Mouse (Mus musculus): ENCODE measurements around the gene Unk.
"Not testable (repeated sequence)": the region's sequence is repeated elsewhere in the genome, so short reads cannot be mapped to it uniquely, and the experiment has no call there.

The Unk gene

DNA sequence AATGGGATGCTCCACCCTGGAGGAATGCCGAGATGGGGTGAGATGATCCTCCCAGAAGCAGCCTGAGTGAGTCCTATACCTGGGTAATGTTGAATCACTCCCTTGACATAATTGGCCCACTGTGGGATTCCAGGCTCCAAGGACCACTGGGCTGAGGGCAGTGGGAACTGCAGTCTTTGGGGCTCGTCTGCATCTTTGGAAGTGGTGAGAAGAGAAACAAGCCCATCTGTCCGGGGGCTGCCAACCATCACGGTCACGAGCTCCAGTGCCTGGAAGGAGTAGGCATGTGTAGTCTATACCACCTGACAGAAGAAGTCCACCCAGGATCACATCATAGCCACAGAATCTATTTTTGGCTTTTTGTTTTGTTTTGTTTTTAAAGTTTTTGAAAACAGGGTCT, 19.2 kb upstream of the Unk start:
- no peak for DNase-seq (ENCODE audit: low spot score)

DNA sequence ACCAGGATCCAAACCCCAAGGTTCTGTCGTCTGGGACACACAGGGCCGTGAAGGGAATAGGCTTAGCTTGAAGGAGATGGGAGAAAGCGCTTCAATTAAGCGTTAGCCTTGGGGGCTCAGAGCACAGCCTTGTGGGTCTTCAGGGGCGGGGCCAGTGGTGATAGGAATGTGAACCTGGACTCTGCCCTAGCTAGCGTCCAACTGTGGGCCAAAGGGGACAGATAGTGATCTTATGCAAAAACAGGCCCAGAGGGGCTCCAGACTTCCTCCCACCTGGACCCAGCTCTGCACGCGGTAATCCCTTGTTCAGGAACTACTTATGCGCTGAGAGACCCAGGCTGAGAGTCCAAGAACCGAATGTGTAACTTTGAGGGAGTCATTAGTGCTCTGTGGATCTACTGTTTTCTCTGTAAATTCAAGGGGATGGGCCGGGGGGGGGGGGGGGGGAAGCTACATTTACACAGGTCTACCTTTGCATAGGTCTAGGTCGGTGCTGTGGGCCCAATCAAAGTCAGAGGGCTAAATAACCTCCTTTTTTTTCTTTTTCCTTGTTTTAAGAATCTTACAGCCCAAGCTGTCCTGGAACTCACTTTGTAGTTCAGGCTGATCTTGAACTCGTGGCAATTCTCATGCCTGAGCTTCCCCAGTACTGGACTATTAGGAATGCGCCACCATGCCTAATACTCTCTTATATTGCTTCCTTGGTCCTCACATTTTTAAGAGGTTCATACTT, 18.4 kb upstream of the Unk start:
- DNase-seq (ENCODE audit: low spot score): no peak

DNA sequence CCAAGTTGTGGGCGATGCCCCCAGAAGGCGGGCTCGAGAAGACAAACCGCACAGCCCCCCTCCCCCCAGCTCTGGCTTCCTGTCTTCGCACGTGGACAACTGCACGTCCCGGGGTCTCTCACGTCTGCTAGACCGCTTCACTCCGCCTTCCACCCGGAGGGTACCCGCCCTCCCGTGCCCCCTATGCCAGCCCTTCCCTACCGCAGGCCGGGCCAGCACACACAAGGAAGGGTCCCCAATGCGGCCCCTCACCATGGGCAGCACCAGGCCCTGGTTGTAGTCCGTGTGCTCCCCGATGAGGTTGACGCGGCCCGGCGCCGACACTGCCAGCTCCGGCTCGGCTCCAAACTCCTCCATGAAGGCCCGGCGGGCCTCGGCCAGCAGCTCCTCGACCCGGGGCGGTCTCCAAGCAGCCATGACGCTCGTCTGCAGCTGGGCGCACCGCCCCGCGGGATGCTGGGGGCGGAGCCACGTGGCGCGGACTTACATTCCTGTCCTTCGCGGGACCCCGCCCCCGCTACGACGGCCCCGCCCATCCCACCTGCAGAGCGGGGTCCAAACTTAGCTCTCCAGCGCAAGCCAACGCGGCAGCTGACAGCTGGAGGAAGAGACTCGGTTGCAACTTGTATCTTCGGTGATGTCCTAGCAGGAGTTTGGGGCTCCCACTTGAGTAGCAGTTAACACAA, 17.7 kb upstream of the Unk start, which contains the start of gene Galk1:
Gene Galk1 (minus strand): TSS at position 458 of the 686 bp plus-strand sequence.
- peak; percentile 86 for DNase-seq (ENCODE audit: low spot score)

DNA sequence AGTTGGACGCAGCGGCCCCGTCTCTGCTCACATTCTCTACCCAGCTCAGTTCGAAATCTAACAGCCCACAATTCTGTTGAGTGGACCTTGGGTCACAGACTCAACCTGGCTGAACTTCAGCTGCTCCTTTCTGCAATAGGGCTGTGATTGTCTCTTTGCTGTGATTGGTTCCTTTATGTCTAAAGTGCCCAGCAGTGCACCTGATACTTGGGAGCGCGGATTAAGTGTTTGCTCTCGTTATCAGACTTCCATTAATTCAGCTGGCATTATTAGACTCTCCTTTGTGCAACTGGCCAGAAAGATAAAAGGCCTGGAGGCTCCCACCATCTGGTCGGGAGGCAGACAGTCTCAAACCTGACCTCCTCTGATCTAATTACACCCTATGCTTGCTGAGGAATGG, 15.3 kb upstream of the Unk start:
- DNase-seq (ENCODE audit: low spot score): no peak

DNA sequence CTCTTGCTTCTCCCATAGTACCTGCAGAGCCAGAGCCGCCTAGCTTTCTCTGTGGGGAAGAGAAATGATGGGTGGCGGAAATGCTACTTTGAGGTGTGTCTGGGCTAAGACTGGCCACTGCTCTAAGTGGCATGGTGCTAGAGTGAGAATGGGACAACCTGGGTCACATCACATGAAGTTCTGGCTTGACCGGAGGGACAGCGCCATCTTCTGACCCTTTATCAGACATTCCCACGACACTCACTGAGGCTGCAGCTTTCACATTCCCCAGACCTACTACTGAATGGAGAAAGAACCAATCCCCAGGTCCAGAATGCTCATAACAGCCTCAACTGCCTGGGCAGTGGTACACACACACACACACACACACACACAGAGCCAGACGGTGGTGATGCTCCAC, 12.0 kb upstream of the Unk start:
- no peak for DNase-seq (ENCODE audit: low spot score)

DNA sequence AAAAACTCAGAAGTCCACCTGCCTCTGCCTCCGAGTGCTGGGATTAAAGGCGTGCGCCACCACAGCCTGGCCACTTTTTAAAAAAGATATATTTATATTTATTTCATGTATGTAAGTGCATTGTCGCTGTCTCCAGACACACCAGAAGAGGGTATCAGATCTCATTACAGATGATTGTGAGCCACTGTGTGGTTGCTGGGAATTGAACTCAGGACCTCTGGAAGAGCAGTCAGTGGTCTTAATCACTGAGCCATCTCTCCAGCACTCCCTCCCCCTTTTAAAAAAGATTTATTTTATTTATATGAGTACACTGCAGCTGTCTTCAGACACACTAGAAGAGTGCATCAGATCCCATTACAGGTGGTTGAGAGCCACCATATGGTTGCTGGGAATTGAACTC, 11.3 kb upstream of the Unk start:
- DNase-seq (ENCODE audit: low spot score): not testable (repeated sequence)

DNA sequence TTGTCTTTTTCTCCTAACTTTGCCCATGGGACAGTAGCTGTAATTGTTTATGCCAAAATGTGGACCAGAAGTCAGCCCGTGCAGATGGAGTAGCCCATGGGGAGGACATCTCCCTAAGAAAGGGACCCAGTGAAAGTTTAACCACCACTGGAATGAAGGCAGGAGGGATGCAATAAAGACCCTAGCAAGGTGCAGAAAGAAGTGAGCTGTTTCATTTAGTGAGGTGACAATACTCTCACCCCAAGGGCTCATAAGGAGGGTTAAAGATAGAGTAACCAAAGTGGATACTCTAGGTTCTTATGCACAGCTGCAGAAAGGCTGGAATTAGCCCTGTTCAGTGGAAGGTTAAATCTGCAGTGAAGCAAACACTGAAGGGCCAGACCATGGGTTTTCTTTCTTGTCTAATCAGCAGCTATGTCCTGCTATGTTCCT, 10.7 kb upstream of the Unk start:
- DNase-seq (ENCODE audit: low spot score): no peak

DNA sequence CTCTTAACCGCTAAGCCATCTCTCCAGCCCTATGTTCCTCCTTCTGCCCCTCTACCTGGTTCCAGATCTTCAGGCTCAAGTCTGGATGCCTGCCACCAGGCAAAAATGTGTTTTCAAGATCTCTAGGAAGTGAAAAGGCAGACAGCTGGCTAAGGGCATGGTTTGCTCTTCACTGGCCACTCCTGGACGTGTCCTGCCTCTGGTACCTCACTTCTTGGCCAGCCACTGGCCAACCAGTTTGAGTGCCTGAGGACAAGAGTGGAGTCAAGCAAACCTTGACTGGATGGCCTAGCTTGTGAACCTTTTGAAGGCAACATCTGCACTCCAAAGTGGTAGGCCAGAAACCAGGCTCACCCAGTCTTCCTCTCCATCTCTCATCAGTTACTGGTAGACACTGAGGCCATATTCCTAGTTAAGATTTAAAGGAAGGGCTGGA, 10.1 kb upstream of the Unk start:
- DNase-seq (ENCODE audit: low spot score): no peak

DNA sequence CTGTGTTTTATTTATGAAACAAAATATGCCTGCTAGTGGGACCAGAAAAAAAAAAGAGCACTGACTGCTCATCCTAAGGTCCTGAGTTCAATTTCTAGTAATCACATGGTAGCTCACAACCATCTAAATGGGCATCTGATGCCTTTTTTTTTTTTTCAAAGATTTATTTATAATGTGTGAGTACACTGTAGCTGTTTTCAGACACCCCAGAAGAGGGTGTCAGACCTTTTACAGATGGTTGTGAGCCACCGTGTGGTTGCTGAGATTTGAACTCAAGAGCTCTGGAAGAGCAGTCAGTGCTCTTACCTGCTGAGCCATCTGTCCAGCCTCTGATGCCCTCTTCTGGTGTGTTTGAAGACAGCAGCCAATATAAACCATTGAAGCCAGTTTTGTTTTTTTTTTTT, 9.6 kb upstream of the Unk start:
- DNase-seq (ENCODE audit: low spot score): no peak

DNA sequence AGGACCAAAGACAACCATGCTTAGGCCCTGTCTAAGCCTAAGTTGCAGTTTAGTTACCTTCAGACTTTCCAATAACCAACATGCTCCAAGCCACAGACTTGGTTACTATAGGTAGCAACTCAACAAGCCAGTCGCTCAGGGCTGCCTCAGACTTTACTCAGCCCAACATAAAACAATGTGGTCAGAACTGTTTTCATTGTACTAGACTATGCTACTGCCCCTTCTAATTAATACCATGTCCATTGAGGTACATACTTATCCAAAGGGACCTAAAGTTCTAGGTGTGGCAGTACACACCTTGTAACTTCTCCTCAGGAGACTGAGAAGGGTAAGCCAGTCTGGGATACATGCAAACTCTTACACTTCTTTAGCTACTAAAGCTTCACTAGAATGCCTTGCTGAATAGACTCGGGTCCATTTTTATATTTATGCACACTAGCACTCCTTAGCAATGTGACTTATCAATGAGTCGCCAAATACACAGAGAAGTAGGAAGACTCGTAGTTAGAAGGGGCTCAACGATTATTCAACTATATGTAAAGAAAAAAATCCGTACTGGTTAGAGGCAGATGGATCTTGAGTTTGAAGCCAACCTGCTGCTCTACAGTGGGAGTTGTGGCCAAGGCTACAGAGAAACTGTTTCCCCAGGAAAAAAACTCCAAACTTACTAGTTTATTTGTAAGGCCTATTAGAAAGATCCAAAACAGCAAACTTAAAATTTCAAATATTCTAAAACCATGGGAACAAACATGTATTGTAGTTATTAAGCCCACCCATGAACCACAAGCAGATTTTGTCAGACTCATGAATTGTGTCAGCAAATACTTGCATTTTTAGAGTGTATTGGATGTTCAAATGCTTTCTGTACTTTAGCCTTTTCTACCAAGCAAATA, 8.5 kb upstream of the Unk start:
- no peak for DNase-seq (ENCODE audit: low spot score)

DNA sequence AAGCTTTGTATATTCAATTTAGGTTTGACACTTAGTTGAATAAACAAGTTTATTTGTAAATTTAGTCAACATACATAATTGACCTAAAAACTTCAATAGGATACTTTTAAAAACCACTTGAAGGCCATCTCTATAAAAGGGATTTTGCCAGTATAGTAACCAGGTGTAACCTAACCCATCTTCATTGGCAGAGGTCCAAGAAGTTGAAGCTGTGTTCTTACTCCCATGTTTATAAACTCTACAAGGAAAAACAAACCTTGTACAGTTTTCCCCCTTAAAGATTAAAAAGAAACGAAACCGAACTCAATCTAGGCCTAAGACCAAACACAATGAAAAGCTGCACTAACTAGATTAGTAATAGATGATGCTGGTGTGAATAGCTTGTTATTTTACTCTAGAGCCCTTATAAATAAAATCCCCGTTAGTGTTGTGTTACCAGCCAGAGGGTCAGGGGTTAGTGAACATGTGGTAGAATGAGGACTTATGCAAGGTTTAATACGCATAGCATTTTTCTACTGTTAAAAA, 7.8 kb upstream of the Unk start:
- no peak for DNase-seq (ENCODE audit: low spot score)

DNA sequence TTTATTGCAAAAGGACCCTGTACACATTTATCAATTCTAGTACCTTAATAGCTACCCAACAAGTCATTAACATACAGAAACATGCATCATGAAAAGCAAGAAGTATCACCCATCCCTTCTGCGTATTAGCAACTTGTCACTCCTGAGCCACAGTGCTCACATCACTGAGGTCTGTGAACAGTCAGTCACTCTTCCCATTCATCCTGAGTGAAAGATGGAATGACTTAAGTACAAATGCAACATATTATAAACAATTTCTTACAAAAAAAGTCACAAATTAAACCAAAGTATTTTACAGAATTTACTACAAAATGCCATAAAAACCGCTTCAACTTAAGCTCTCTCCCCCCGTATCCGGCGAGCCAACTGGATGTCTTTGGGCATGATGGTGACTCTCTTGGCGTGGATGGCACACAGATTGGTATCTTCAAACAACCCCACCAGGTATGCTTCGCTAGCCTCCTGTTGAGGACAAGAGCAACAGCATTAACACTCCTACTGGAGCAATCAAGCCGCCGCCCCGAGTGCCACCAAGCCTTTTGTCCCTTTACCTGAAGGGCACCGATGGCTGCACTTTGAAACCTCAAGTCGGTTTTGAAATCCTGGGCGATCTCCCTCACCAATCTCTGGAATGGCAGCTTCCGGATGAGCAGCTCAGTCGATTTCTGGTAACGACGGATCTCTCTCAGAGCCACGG, 6.9 kb upstream of the Unk start:
- DNase-seq (ENCODE audit: low spot score): not testable (repeated sequence)

DNA sequence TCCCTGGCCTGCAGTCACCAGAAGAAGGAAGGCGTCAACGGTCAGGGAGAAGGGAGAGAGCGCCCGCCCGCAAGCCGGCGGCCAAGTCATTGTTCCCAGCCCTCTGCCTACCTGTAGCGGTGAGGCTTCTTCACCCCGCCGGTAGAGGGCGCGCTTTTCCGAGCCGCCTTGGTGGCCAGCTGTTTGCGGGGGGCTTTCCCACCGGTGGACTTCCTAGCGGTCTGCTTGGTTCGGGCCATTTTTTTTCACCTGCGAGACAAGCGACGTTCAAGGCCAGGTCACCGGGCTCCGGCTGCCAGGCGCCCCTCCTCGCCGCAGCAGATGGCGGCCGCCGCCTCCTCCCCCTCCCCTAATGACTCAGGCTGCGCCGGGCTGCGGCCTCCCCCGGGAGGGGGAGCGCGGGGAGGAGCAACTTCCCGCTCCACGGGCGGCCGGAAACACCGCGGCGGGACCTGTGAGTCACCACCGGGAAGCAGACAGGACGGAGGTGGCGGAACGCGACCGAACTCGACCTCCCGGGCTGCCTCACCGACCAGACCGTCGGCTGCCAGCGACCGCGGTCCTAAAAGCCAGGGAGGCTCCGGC, 6.3 kb upstream of the Unk start:
- DNase-seq (ENCODE audit: low spot score): peak; percentile 78

DNA sequence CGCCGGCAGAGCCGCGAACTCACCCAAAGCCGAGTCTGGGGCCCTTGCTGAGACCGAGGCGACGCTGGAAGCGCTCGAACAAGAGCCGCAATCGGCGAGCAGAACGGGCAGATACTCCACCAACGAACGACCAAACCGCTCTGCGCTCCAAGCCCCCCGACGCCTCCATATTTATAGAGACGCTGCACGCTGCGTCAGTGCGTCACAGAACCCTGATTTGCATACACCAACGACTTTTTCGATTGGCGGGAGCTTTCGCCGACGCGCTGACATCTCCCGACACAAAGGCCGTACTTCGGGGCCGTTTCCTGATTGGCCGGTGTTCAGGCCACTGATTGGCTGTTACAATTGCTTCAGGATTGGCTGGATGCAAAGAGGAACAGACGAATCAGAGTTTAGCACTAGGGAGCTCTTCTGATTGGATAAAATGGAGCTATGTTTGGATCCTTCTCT, 5.7 kb upstream of the Unk start:
- peak; percentile 98 for DNase-seq (ENCODE audit: low spot score)

DNA sequence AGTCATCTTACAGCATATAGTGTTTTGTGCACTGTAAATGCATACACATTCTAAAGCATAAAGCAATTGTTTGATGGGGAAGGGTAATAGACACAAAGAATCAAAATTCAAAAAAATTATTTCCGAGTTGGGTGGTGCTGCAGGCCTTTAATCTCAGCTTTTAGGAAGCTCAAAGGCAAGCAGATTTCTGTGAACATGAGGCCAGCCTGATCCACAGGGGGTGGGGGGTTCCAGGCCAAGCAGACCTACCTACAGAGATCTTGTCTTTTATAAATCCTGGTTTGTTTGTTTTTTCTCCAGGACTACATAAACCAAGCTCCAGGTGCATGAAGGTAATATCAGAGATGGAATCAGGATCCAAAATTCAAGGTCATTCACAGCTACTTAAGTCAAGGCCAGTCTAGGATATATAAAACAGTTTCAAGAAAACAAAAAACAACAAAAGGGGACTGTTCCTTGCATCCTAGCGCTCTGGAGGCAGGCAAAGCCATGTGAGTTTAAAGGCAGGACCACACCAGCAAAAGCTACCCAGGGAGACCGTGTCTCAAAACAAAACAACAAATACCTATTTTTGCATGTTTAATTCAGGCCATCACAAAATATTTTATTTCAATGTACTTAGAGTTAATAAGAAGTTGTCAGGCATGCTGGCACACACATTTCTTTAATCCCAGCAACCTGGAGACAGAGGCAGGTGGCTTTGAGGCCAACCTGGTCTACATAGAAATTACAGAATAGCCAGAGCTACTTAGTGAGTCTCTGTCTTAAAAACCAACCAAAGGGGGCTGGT, 4.9 kb upstream of the Unk start:
- no peak for DNase-seq (ENCODE audit: low spot score)

DNA sequence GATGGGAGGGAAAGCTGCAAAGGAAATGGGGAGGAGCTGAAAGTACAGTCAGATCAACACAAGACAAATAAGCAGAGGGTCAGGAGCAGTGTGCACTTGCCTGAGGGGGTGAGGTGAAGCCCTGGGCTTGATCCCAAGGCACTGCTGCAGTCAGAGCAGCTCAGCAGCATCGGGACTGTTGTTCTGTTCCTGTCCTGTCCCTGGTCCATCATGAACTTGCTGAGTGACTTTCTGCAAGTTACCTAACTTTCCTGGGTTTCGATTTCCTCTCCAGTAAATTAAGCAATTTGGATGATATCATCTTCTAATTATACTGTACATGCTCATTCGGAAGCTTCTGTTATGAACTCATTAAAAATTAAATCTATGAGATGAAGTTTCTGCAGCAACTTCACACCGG, 2.4 kb upstream of the Unk start, which contains the start of gene H3f3b:
Gene H3f3b (minus strand): TSS at position 207 of the 400 bp plus-strand sequence.
- DNase-seq (ENCODE audit: low spot score): no peak

DNA sequence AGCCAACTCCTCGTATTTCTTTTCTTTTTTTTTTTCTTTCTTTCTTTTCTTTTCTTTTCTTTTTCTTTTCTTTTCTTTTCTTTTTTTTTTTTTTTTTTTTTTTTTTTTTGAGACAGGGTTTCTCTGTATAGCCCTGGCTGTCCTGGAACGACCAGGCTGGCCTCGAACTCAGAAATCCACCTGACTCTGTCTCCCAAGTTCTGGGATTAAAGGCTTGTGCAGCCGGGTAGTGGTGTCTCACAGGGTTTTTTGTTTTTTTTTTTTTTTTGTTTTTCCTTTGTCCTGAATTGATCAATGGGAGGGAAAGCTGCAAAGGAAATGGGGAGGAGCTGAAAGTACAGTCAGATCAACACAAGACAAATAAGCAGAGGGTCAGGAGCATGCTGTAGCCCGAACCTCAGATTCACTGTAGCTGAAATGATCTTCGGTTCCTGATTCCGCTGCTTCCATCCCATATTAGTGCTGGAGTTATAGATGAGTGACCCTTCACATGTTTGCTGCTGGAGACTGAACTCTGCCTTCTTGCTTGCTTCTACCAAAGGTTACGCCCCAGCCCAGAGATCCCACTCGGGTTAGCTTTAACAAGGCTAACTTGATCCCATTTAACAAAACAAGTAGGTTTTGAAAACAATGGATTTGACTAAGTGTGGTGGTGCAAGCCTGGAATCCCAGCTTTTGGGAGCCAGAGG, 1.8 kb upstream of the Unk start:
- DNase-seq (ENCODE audit: low spot score): no peak

DNA sequence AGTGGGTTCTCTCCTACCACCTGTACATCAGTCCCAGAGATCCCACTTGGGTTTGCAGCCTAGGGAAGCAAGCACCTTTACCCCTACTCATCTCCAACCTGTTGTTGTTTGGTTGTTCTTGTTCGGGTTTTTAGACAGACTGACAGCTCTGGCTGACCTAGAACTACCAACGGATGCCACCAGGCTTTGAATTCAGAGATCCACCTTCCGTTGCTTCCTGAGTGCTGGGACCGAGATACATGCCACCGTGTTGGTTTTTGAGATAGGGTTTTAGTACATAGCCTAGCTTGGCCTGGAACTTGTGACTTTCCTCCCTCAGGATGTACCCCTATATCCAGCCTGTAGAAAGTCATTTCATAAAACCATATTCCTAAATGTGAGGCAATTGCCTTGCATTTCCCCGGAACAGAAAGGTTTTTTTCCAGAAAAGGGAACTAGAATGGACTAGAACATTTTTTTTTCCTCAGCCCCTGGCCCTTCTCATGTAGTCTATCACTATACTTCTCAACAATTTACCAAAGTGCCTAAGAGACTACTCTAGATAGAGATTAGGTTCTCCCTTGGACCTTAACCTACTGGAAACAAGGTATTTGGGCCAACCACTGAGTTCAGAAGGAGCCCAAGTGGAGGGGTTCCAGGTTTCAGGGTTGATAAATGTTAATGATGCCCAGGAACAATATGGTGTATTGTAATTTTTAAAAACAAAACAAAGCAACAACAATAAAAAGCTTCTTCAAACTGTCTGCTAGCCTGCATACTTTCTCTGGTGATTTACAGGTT, 846 bp upstream of the Unk start:
- DNase-seq (ENCODE audit: low spot score): no peak

All from layer of hippocampus, adult 11-12 months (tissue).